Comparison of ENCODE assay signal across 8 mouse cellular contexts in the genomic region with DNA sequence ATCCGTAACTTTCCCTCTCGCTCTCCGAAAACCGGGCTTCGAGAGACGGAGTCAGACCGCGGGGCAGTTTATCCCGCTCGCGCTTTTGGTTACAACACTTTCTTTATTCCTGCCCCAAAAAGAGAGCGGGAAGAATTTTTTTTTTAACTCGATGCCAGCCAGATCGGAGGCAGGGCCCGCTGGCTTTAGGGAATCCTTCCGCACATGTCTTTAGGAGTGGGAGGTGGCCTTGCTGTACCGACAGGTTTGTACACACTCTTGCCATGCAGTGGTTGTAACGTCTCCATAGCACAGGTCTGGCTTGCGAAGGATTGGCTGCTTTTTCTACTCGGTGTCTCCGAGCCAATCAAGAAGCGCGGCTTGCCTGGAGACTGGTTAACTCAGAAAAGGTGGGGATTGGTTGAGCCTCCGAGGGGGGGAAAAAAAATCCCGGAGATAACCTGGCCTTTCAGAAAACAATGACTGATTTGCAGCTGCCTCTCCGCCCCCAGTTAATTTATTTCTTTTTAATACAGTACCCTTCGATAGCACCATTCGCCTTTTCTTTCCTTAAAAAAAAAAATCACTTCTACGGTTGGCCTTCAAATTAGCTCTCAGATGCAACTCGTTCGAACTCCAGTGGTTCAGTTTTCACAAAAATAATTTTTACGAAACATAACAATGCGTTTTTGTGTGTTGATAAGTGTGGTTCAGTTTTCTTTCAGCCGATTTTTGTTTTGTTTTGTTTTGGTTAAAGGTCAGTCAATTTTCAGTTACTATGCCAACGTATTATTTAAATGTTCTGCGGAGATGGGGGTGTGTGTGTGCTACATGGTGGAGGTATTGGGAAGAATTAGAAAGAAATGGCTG. TPM values are rescaled to one million over a fixed set of nuclear protein-coding genes. Genes with fewer than 3 reads are reported as not detected.
DNase-seq lines count a peak whose midpoint lies in the region; ATAC-seq lines count a peak whose summit lies in the region.

No protein-coding gene starts in this region.

- intact Hi-C loops in gastrocnemius, postnatal 14 days (cut with DNase I; ENCODE audit: low total_unique reads): loop anchor here (5.0 kb wide), 1 partner anchor 177 kb away; no protein-coding TSS in a partner anchor
- intact Hi-C loops in left cerebral cortex, postnatal 10 days (cut with DNase I): loop anchor here (5.0 kb wide), 3 partner anchors 68 to 192 kb away; partner anchors contain the start of gene Pds5a

- DNase-seq in adrenal gland, adult 2 months: peak; percentile 92
- peak; percentile 95 for DNase-seq in embryo, embryonic 11 days
- DNase-seq in gastrocnemius, postnatal 14 days: peak; percentile 81
- peak; percentile 95 for DNase-seq in induced T-regulatory cell, adult 2 months (ENCODE audit: low read depth)
- peak; percentile 88 to 94 for DNase-seq in left cerebral cortex, postnatal 10 days (ENCODE audit: extremely low spot score in 1 of 2, low spot score in 2 of 2)
- peak; percentile 94 to 98 for DNase-seq in right cerebral cortex, postnatal 10 days (ENCODE audit: low spot score in 2 of 2)
- peak; percentile 68 for DNase-seq in urinary bladder, postnatal 25 days (ENCODE audit: low spot score)

- peak; percentile 85 for ATAC-seq in megakaryocyte progenitor cell, adult 5-6 weeks (replicated peaks; ENCODE audit: poor library complexity)

RNA-seq across cellular contexts. Expression of gene N4bp2, which starts 1.7 kb away (rescaled TPM):
- total RNA-seq in adrenal gland, adult 2 months (2021): 10 to 100 TPM in 1 of 2 experiments, 1 to 10 TPM in 1; 8.7 to 14.1 TPM
- 4.9 and 7.1 TPM in 2 replicates for polyA plus RNA-seq in adrenal gland, adult 2 months (2012; rRNA removed)
- 10 to 100 TPM; 14.4 to 16.3 TPM for total RNA-seq in gastrocnemius, postnatal 14 days (2021)
- total RNA-seq in left cerebral cortex, postnatal 10 days (2021): 10 to 100 TPM; 15.5 to 18.6 TPM
- 39.1 and 39.8 TPM in 2 replicates for total RNA-seq in megakaryocyte progenitor cell, adult 5-6 weeks (2015)
- total RNA-seq in megakaryocyte progenitor cell, adult 5-6 weeks (2017): 22.2 and 30.3 TPM in 2 replicates

Comparison
In these comparisons a context has a peak if more than half of its experiments do, and no peak if none do; other contexts are left out.
1. Peak in every context shown above with its lines: DNase-seq and ATAC-seq.